Mouse (Mus musculus) C2C12 (cell line): ENCODE measurements around the gene Serinc3. TPM values are rescaled to one million over a fixed set of nuclear protein-coding genes. Genes with fewer than 3 reads are reported as not detected.

Experiments
- H3K27me3 ChIP-seq: one replicate; pipeline ENCODE4 v1.6.1; 2011; ENCODE audit not compliant: control insufficient read depth, insufficient read depth, insufficient read length
- H3K36me3 ChIP-seq: one replicate; pipeline ENCODE4 v1.6.1; 2011; ENCODE audit not compliant: control insufficient read depth, insufficient read depth
- H3K4me3 ChIP-seq: one replicate; pipeline ENCODE4 v1.5.1; 2011; ENCODE audit warnings: mild to moderate bottlenecking, control low read depth; ENCODE audit not compliant: poor library complexity, insufficient read depth, severe bottlenecking
- H3K79me2 ChIP-seq: one replicate; pipeline ENCODE4 v1.6.1; 2011; ENCODE audit not compliant: control insufficient read depth, insufficient read depth
- H3K79me3 ChIP-seq: one replicate; pipeline ENCODE4 v1.6.1; 2011; ENCODE audit warnings: low read depth, control low read depth
- H3ac ChIP-seq: one replicate; pipeline ENCODE3; 2011; ENCODE audit warnings: low read depth; ENCODE audit not compliant: control insufficient read depth, insufficient read length
- CEBPB ChIP-seq: IDR thresholded peaks from one replicate; pipeline ENCODE4 v1.6.1; 2011; ENCODE audit warnings: low read depth, mild to moderate bottlenecking, control low read depth, moderate library complexity
- CTCF ChIP-seq: IDR thresholded peaks from one replicate; pipeline ENCODE4 v1.5.1; 2011; ENCODE audit not compliant: control insufficient read depth, insufficient read depth, insufficient read length
- FOSL1 ChIP-seq: IDR thresholded peaks from one replicate; pipeline ENCODE4 v1.8.0; 2011; ENCODE audit warnings: mild to moderate bottlenecking, low read length; ENCODE audit not compliant: poor library complexity, insufficient read depth, severe bottlenecking
- MAX ChIP-seq: IDR thresholded peaks from one replicate; pipeline ENCODE4 v1.6.1; 2011; ENCODE audit warnings: mild to moderate bottlenecking, control low read depth
- MYOD1 ChIP-seq: IDR thresholded peaks from one replicate; pipeline ENCODE4 v1.6.1; 2011; ENCODE audit warnings: low read depth; ENCODE audit not compliant: control insufficient read depth, insufficient read length
- MYOG ChIP-seq: IDR thresholded peaks from one replicate; pipeline ENCODE4 v1.6.1; 2011; ENCODE audit not compliant: control insufficient read depth, insufficient read length; ENCODE audit errors: extremely low read depth
- USF1 ChIP-seq: IDR thresholded peaks from one replicate; pipeline ENCODE4 v1.6.1; 2011; ENCODE audit warnings: low read depth, mild to moderate bottlenecking, control low read depth, moderate library complexity
- polyA plus RNA-seq: library from polyadenylated mRNA; unstranded; fragments of >200 nt; fragmentation: generic; extraction: Trizol; gene quantifications from one replicate; pipeline ENCODE4 v1.2.1, GENCODE M21; 2012; ENCODE audit warnings: missing spikeins

Serinc3 gene
- polyA plus RNA-seq, 1 experiment, result 29.4 TPM

- no peaks in the 10 kb centered on the region for H3K27me3 ChIP-seq
- no peak overlapping the region for H3K4me3 ChIP-seq
- H3K79me2 ChIP-seq, result peaks cover 30% of the 10 kb centered on the region
- no peaks in the 10 kb centered on the region for H3K36me3 ChIP-seq
- peaks cover 15% of the 10 kb centered on the region for H3K79me3 ChIP-seq
- no peak overlapping the region for H3ac ChIP-seq
- TF ChIP-seq CTCF, result no peak
- TF ChIP-seq MYOG, result no peak
- TF ChIP-seq USF1, result no peak
Observed at GRCm38 (mm10) chr2:163646461-163647080, 1.6 kb upstream of the Serinc3 start.

- peaks cover 37% of the 10 kb centered on the region for H3K79me2 ChIP-seq
- H3K4me3 ChIP-seq, result no peak overlapping the region
- no peaks in the 10 kb centered on the region for H3K36me3 ChIP-seq
- no peak overlapping the region for H3ac ChIP-seq
- H3K27me3 ChIP-seq, result no peaks in the 10 kb centered on the region
- TF ChIP-seq CEBPB (no peak), MAX (no peak), USF1 (no peak), FOSL1 (no peak), MYOG (no peak), MYOD1 (no peak)
- H3K79me3 ChIP-seq, result peaks cover 18% of the 10 kb centered on the region
Observed at GRCm38 (mm10) chr2:163645700-163646460, 949 bp upstream of the Serinc3 start.

GRCm38 (mm10) chr2:163644047-163644446, 884 bp downstream of the Serinc3 start:
- peak overlapping the region; percentile 64 for H3ac ChIP-seq
- H3K79me2 ChIP-seq, result peaks cover 55% of the 10 kb centered on the region
- TF ChIP-seq FOSL1 (no peak), USF1 (no peak), CTCF (no peak), MAX (no peak), MYOG (no peak)
- no peaks in the 10 kb centered on the region for H3K27me3 ChIP-seq
- peaks cover 20% of the 10 kb centered on the region for H3K79me3 ChIP-seq
- H3K4me3 ChIP-seq, result peak overlapping the region; percentile 80
- no peaks in the 10 kb centered on the region for H3K36me3 ChIP-seq

GRCm38 (mm10) chr2:163643576-163643971, 1.4 kb downstream of the Serinc3 start:
- no peak for TF ChIP-seq MYOG
- no peak for TF ChIP-seq MAX
- TF ChIP-seq MYOD1, result no peak
- TF ChIP-seq USF1, result no peak
- no peak for TF ChIP-seq CTCF
- no peak for TF ChIP-seq CEBPB
- no peak for TF ChIP-seq FOSL1
- Histone ChIP-seq H3K36me3 (peaks cover 1% of the 10 kb centered on the region), H3K27me3 (no peaks in the 10 kb centered on the region), H3K79me2 (peaks cover 60% of the 10 kb centered on the region), H3K4me3 (peak overlapping the region; percentile 80), H3ac (no peak overlapping the region), H3K79me3 (peaks cover 22% of the 10 kb centered on the region)

- Histone ChIP-seq H3K27me3 (no peaks in the 10 kb centered on the region), H3ac (no peak overlapping the region), H3K79me3 (peaks cover 25% of the 10 kb centered on the region), H3K79me2 (peaks cover 66% of the 10 kb centered on the region), H3K36me3 (peaks cover 4% of the 10 kb centered on the region), H3K4me3 (no peak overlapping the region)
- TF ChIP-seq USF1, result no peak
- TF ChIP-seq MYOD1, result no peak
- no peak for TF ChIP-seq MYOG
Observed at GRCm38 (mm10) chr2:163642685-163643575, 2.0 kb downstream of the Serinc3 start.
